Comparison of ENCODE assay signal across 41 mouse cellular contexts in the genomic region with DNA sequence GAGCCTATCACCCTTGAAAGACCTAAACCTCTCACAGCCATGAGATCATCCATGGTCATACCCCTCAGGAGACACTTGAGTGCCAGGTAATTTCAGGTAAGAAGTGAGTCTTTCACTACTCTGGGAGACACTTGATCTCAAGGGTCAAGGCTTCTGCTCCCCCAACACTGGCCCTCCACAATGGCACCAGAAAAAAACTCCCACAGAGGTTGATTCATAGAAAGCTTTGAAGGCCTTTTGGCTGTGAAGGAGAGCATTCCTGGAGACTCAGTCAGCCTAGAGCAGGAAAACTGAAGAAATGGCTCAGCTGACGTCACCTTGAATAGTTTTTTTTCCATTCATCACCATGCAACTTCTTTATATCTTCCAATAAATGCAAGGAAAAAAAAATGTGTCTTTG. TPM values are rescaled to one million over a fixed set of nuclear protein-coding genes. Genes with fewer than 3 reads are reported as not detected.
A peak's percentile ranks its signal among the peaks of the same experiment; 100 is the strongest.
DNase-seq lines count a peak whose midpoint lies in the region; ATAC-seq and TF ChIP-seq lines count a peak whose summit lies in the region.
"Had no signal": no experiment of that assay in that cellular context is flagged by ENCODE, and none has a peak within 500 bp of the region (broad histone marks: within the 10 kb centered on the region; RNA-seq: fewer than 3 reads in every experiment).

No protein-coding gene starts in this region.

- no peak for TF ChIP-seq POLR2A in limb, embryonic 14.5 days (IDR thresholded peaks at IDR 0.05; ENCODE audit: borderline replicate concordance, extremely low read depth, insufficient read depth, insufficient read length)

- no peaks in the 10 kb centered on the region for H3K36me3 ChIP-seq in limb, embryonic 14.5 days (ENCODE audit: control insufficient read depth, insufficient read depth, low read length)
- no peaks in the 10 kb centered on the region for H3K36me3 ChIP-seq in limb, embryonic 10.5 days
- H3K36me3 ChIP-seq in heart, embryonic 10.5 days = no peaks in the 10 kb centered on the region
- H3K36me3 ChIP-seq: embryonic facial prominence, embryonic 12.5 days; hindbrain, embryonic 10.5 days; hindbrain, embryonic 15.5 days; limb, embryonic 13.5 days; liver, embryonic 13.5 days; midbrain, embryonic 12.5 days; neural tube, embryonic 12.5 days; stomach, embryonic 15.5 days had no signal

- WGBS in limb, embryonic 14.5 days = 55% methylated on average over 1 of the region's 1 CpGs
- WGBS in limb, embryonic 10.5 days = 85% methylated on average over 1 of the region's 1 CpGs
- WGBS in heart, embryonic 10.5 days = 78% methylated on average over 1 of the region's 1 CpGs

- H3K4me1 ChIP-seq in limb, embryonic 14.5 days (ENCODE audit: control insufficient read depth, insufficient read depth, low read length) = no peaks in the 10 kb centered on the region
- H3K4me1 ChIP-seq in limb, embryonic 10.5 days = peaks cover 3% of the 10 kb centered on the region; the same call in 1 of the 2 replicates
- H3K4me1 ChIP-seq in heart, embryonic 10.5 days = peaks cover 13% of the 10 kb centered on the region
- H3K4me1 ChIP-seq: embryonic facial prominence, embryonic 12.5 days; hindbrain, embryonic 15.5 days; megakaryocyte, embryonic 14.5 days; midbrain, embryonic 12.5 days; neural tube, embryonic 12.5 days had no signal

- no peak overlapping the region for H3K4me2 ChIP-seq in limb, embryonic 14.5 days (replicated peaks; ENCODE audit: low read depth, low read length, severe bottlenecking)
- H3K4me2 ChIP-seq: embryonic facial prominence, embryonic 12.5 days; hindbrain, embryonic 15.5 days; limb, embryonic 13.5 days; liver, embryonic 13.5 days; midbrain, embryonic 12.5 days; neural tube, embryonic 12.5 days; stomach, embryonic 15.5 days had no signal

- H3K9me3 ChIP-seq in limb, embryonic 14.5 days (ENCODE audit: control insufficient read depth, low read length) = no peaks in the 10 kb centered on the region
- no peaks in the 10 kb centered on the region for H3K9me3 ChIP-seq in limb, embryonic 10.5 days (replicated peaks)
- H3K9me3 ChIP-seq in heart, embryonic 10.5 days = no peaks in the 10 kb centered on the region
- H3K9me3 ChIP-seq: embryonic facial prominence, embryonic 12.5 days; hindbrain, embryonic 10.5 days; hindbrain, embryonic 15.5 days; limb, embryonic 13.5 days; liver, embryonic 13.5 days; midbrain, embryonic 12.5 days; neural tube, embryonic 12.5 days; stomach, embryonic 15.5 days had no signal

- H3K9ac ChIP-seq in limb, embryonic 14.5 days (ENCODE audit: low read depth, low read length, severe bottlenecking) = no peak overlapping the region
- H3K9ac ChIP-seq: embryonic facial prominence, embryonic 12.5 days; forebrain, postnatal 0 days; hindbrain, embryonic 15.5 days; limb, embryonic 13.5 days; liver, embryonic 13.5 days; midbrain, embryonic 12.5 days; neural tube, embryonic 12.5 days; stomach, embryonic 15.5 days had no signal

- no peak overlapping the region for H3K4me3 ChIP-seq in limb, embryonic 14.5 days (replicated peaks; ENCODE audit: low read length)
- no peak overlapping the region for H3K4me3 ChIP-seq in limb, embryonic 10.5 days
- no peak overlapping the region for H3K4me3 ChIP-seq in heart, embryonic 10.5 days
- H3K4me3 ChIP-seq: embryonic facial prominence, embryonic 12.5 days; hindbrain, embryonic 10.5 days; hindbrain, embryonic 15.5 days; limb, embryonic 13.5 days; liver, embryonic 13.5 days; megakaryocyte, embryonic 14.5 days; midbrain, embryonic 12.5 days; myocyte; neural tube, embryonic 12.5 days; stomach, embryonic 15.5 days had no signal

- peak; percentile 27 for DNase-seq in limb, embryonic 14.5 days (ENCODE audit: low spot score)
- no peak for DNase-seq in limb, embryonic 10.5 days (ENCODE audit: low spot score)
- peak; percentile 76 for DNase-seq in Muller cell, postnatal 12 days (ENCODE audit: inconsistent ontology term)
- DNase-seq in adrenal gland, postnatal 14 days = peak; percentile 21
- DNase-seq in heart, embryonic 10.5 days (ENCODE audit: low spot score) = no peak
- DNase-seq in ovary, postnatal 36 days (ENCODE audit: low spot score) = no peak
- DNase-seq: B cell, adult 2 months; cerebellum, adult 11-12 months; cerebellum, adult 9-11 months; embryo, embryonic 11 days; forebrain, postnatal 0 days; heart, postnatal 14 days; kidney, adult 11 months; kidney, postnatal 14 days; liver, embryonic 13.5 days; lung, adult 18-20 months; lung, postnatal 14 days; thymus, adult 18-20 months; thymus, postnatal 25 days had no signal

- H3K27me3 ChIP-seq in limb, embryonic 14.5 days (ENCODE audit: control insufficient read depth, insufficient read depth, low read length) = no peaks in the 10 kb centered on the region
- no peaks in the 10 kb centered on the region for H3K27me3 ChIP-seq in limb, embryonic 10.5 days (ENCODE audit: low read depth, poor library complexity, severe bottlenecking)
- no peaks in the 10 kb centered on the region for H3K27me3 ChIP-seq in heart, embryonic 10.5 days (ENCODE audit: insufficient read depth, poor library complexity, severe bottlenecking)
- H3K27me3 ChIP-seq: embryonic facial prominence, embryonic 12.5 days; hindbrain, embryonic 15.5 days; limb, embryonic 13.5 days; liver, embryonic 13.5 days; neural tube, embryonic 12.5 days; stomach, embryonic 15.5 days had no signal

- no peak for ATAC-seq in limb, embryonic 14.5 days (ENCODE audit: low FRiP score, low read depth)
- ATAC-seq in megakaryocyte, adult 5-6 weeks (ENCODE audit: poor library complexity, severe bottlenecking) = peak; percentile 20
- ATAC-seq: forebrain, postnatal 0 days; inflammation-experienced regulatory T-cells, adult 6 months had no signal

- H3K27ac ChIP-seq in limb, embryonic 14.5 days (replicated peaks; ENCODE audit: low read depth, low read length) = no peak overlapping the region
- no peak overlapping the region for H3K27ac ChIP-seq in limb, embryonic 10.5 days
- H3K27ac ChIP-seq in heart, embryonic 10.5 days = no peak overlapping the region
- H3K27ac ChIP-seq: embryonic facial prominence, embryonic 12.5 days; hindbrain, embryonic 10.5 days; hindbrain, embryonic 15.5 days; limb, embryonic 13.5 days; liver, embryonic 13.5 days; midbrain, embryonic 12.5 days; neural tube, embryonic 12.5 days; stomach, embryonic 15.5 days had no signal

RNA-seq across cellular contexts. Expression of gene 4930432M17Rik, which starts 18.4 kb away (rescaled TPM):
- polyA plus RNA-seq in limb, embryonic 14.5 days (2012; rRNA removed) = not detected in 2 replicates
- polyA plus RNA-seq in limb, embryonic 14.5 days (2014; fragmentation: Nextera tagmentation; extraction: Ambion mirVana) = not detected in 2 replicates
- not detected in 2 replicates for polyA plus RNA-seq in limb, embryonic 10.5 days (2016; fragmentation: Nextera tagmentation; extraction: Ambion mirVana)
- not detected in 2 replicates for total RNA-seq in adrenal gland, postnatal 14 days (2021)
- not detected in 2 replicates for total RNA-seq in megakaryocyte, adult 5-6 weeks (2015)
- total RNA-seq in megakaryocyte, adult 5-6 weeks (2017) = not detected in 2 replicates
- polyA plus RNA-seq in heart, embryonic 10.5 days (2016; fragmentation: Nextera tagmentation; extraction: Ambion mirVana) = not detected in 2 replicates
- total RNA-seq: forebrain, postnatal 0 days; gastrocnemius, adult 8-10 months; gastrocnemius, postnatal 4 days; heart, adult 8-10 months; heart, postnatal 14 days; layer of hippocampus, adult 18-20 months; layer of hippocampus, postnatal 10 days; left cerebral cortex, adult 18-20 months; left cerebral cortex, postnatal 14 days; midbrain, postnatal 0 days had no signal
- polyA plus RNA-seq: embryonic facial prominence, embryonic 12.5 days; forebrain, embryonic 11.5 days; forebrain, postnatal 0 days; heart, embryonic 14.5 days; hindbrain, embryonic 10.5 days; hindbrain, embryonic 15.5 days; inflammation-experienced regulatory T-cells, adult 6 months; kidney, embryonic 14.5 days; limb, embryonic 13.5 days; liver, embryonic 13.5 days; midbrain, embryonic 12.5 days; midbrain, postnatal 0 days; myocyte; neural tube, embryonic 12.5 days; stomach, embryonic 15.5 days had no signal

Comparison
In these comparisons a context has a peak if more than half of its experiments do, and no peak if none do; other contexts are left out.
1. DNase-seq: peak in limb, embryonic 14.5 days (single experiment), Muller cell, postnatal 12 days (single experiment) and adrenal gland, postnatal 14 days (single experiment); none in limb, embryonic 10.5 days (single experiment), heart, embryonic 10.5 days (single experiment) and ovary, postnatal 36 days (single experiment).